Mouse (Mus musculus): ENCODE measurements at regions not wholly inside any gene's neighbourhood (a gene's known extent, or its start where the extent isn't known, plus 50 kb on each side); places are given as distances from the start of the nearest gene placed in this dataset.

DNA sequence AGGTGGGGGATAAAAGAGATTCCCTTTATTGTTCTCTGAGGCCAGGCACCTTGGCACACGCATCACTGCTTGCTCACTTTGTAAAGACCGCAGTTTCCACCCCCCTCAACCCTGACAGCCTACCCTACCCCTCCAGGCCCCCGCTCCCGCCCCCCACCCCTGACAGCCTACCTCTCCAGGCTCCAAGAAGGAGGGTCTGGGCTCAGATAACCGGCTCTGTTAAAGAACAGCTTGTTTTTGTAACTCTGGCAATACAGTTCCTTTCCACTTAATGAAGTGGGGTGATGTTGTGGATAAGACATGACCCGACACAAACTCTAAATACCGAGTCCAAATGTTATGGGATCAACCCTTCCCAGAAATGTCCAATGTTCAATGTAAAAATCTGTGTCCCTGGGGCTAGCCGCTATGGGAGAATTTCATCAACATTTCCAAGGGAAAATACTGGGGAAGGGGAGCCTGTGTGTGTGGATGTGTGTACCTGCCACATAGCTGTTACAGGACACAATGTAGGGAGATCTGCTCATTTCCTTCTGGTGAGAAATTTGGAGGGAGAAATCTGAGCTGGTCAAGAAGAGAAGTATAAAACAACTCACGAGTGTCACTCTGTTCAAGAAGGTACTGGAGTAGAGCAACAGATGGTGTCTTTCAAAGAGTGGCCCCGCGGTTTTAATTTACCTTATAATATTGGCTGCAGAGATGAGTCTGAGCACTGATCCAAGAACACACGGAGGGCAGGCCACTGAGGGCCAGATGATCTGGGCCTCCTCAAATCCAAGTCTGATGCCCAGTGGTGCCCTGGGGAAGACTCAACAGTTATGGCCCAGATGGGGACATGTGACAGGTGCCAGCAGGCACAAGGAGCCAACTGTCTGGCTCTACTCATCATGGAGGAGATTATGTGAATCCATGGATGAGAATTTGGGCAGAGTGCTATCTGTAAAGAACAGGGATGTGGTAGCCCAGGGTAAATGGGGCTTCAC is 76.7 kb downstream of the Gas1 start:
- no peak for TF ChIP-seq CTCF (IDR thresholded peaks at IDR 0.05; ENCODE audit: borderline replicate concordance, extremely low read depth, insufficient read depth, insufficient read length)
- TF ChIP-seq POLR2A (IDR thresholded peaks at IDR 0.05; ENCODE audit: borderline replicate concordance, extremely low read depth, insufficient read depth, insufficient read length, poor library complexity, severe bottlenecking): no peak
